Mouse (Mus musculus) CH12.LX (cell line): ENCODE results near the gene Olfr1052.
"Not testable (repeated sequence)": the region's sequence is repeated elsewhere in the genome, so short reads cannot be mapped to it uniquely, and the experiment has no call there.

Source experiments
- CHD1 ChIP-seq: IDR thresholded peaks from 2 replicates; pipeline ENCODE4 v1.6.1; 2012; ENCODE audit warnings: low read depth, low read length, improper control_type of control experiment, inconsistent platforms
- CTCF ChIP-seq, 2 experiments: IDR thresholded peaks in 1 of 2; conservative IDR thresholded peaks in 1 of 2; 2 replicates each; pipeline ENCODE4 v1.5.1; 2011 to 2012; ENCODE audit warnings: low read depth in 2 of 2, low read length in 2 of 2, improper control_type of control experiment in 1 of 2, inconsistent platforms in 1 of 2, mild to moderate bottlenecking in 1 of 2, moderate library complexity in 1 of 2
- E2F4 ChIP-seq: IDR thresholded peaks from 2 replicates; pipeline ENCODE4 v1.6.1; 2011; ENCODE audit warnings: low read depth, low read length, improper control_type of control experiment; ENCODE audit not compliant: insufficient replicate concordance
- MAFK ChIP-seq: IDR thresholded peaks from 2 replicates; pipeline ENCODE4 v1.6.1; 2011; ENCODE audit warnings: low read length, improper control_type of control experiment; ENCODE audit not compliant: insufficient replicate concordance
- MEF2A ChIP-seq: IDR thresholded peaks from 2 replicates; pipeline ENCODE4 v1.6.1; 2014; ENCODE audit warnings: low read depth, mild to moderate bottlenecking, inconsistent platforms, low read length, improper control_type of control experiment, borderline replicate concordance
- MYC ChIP-seq: IDR thresholded peaks from 2 replicates; pipeline ENCODE4 v1.6.1; 2011; ENCODE audit warnings: low read depth, mild to moderate bottlenecking, improper control_type of control experiment, low read length
- PAX5 ChIP-seq: IDR thresholded peaks from 2 replicates; pipeline ENCODE4 v1.6.1; 2012; ENCODE audit warnings: low read length, inconsistent platforms, mixed read lengths
- POLR2A ChIP-seq: IDR thresholded peaks from 2 replicates; pipeline ENCODE4 v1.6.1; 2011; ENCODE audit warnings: low read depth, mild to moderate bottlenecking, improper control_type of control experiment, low read length
- RAD21 ChIP-seq: IDR thresholded peaks from 2 replicates; pipeline ENCODE4 v1.6.1; 2011; ENCODE audit warnings: low read depth, mild to moderate bottlenecking, low read length, improper control_type of control experiment, moderate library complexity
- SMC3 ChIP-seq: IDR thresholded peaks from 2 replicates; pipeline ENCODE4 v1.6.1; 2011; ENCODE audit warnings: low read depth, low read length, improper control_type of control experiment
- TBP ChIP-seq: conservative IDR thresholded peaks from 2 replicates; pipeline ENCODE4 v1.6.1; 2011; ENCODE audit warnings: low read depth, low read length, improper control_type of control experiment

- not testable (repeated sequence) for TF ChIP-seq MYC; RAD21; POLR2A; CHD1; PAX5; E2F4; MEF2A; CTCF (conservative IDR thresholded peaks at IDR 0.05 in 1 of 2, IDR thresholded peaks at IDR 0.05 in 1 of 2; ENCODE audit: low read depth in 2 of 2, low read length in 2 of 2); SMC3; TBP; MAFK
Observed at GRCm38 (mm10) chr2:86258228-86258627, 34.0 kb upstream of the Olfr1052 start, which contains the start of gene Olfr1049.
